Mouse (Mus musculus) c-Kit-negative CD71-positive TER-119-positive erythroid progenitor cells, embryonic 14.5 days (primary cell): ENCODE measurements around the gene Ankmy1.

Source experiments
- DNase-seq: peaks from one replicate; pipeline ENCODE4 v3.0.0-alpha.2; 2013; ENCODE audit warnings: low read depth, low spot score

Gene Ankmy1

DNA sequence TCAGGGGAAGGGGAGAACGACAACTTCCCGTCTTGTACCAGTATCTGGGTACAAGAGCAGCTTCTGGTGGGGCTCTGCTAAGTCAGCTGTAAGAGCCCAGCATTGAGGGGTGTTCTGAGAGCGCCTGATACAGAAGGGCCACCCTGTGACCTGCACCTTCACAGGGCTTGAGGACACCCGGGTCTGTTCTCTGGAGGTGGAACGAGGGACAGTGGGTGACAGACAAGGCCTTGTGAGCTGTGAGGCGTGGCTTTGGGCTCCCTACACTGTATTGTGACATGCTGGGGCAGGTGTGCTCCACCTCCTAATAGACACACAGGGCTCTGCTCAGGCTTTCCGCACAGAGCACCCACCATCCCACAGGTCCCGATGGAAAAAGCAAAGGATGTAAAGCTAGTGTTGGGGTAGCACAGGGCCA is 9.0 kb upstream of the Ankmy1 start:
- no peak for DNase-seq

DNA sequence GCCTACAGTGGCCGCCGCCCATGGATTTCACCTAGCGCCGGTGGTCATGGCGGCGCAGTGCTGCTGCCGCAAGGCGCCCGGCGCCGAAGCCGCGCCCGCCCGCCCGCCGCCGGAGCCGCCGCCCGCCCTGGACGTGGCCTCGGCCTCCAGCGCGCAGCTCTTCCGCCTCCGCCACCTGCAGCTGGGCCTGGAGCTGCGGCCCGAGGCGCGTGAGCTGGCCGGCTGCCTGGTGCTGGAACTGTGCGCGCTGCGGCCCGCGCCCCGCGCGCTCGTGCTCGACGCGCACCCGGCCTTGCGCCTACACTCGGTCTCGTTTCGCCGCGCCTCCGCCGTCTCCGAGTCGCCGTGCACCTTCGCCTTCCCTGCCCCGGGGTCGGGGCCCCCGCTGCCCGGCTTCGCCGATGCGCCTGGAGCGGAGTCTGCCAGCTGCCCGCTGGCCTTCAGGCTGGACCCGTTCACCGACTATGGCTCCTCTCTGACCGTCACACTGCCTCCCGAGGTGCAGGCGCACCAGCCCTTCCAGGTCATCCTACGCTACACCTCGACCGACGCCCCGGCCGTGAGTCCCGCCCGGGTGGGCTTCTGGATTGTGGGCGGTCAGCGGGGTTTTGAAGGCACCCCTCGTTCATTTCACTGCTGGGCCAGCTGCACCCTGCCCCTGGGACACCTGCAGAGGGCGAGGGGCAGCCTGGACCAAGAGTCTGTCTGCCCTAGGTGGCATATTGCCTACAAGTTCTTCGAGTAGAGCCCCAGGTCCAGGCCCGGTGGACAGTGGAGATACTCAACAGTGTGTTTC is 8.4 kb upstream of the Ankmy1 start:
- no peak for DNase-seq

DNA sequence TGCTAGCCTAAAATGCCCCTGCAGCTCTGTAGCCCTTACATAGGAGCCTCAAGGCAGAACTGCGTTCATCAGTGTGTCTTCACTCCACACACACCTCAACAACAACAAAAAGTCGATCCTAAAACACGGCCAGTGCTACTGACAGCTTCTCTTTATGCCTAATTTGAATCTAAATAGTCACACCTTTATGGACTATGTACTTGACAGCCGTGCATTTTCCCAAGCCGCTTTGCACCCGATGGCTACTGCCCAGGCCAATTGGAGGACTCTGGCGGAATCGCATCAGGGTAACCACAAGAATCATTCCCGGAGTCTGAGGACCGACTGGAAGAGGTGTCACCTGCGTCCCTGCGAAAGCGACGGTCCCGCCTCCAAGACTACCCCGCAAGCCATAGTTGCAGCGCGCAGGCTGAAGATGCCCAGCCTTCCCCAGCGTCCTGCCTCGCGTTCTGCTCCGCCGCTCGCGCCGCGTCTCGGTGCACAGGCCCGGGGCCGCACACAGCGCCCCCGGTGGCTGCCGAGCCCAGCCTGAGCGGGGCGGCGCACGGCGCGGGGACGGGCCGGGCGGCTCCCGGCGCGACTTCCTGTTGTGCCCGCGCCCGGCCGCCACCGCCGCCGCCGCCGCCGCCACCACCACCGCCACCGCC is 7.7 kb upstream of the Ankmy1 start, which contains the start of gene Rnpepl1:
Gene Rnpepl1, plus strand, starts transcription at position 545 of the 647 bp plus-strand sequence.
- DNase-seq, result no peak

DNA sequence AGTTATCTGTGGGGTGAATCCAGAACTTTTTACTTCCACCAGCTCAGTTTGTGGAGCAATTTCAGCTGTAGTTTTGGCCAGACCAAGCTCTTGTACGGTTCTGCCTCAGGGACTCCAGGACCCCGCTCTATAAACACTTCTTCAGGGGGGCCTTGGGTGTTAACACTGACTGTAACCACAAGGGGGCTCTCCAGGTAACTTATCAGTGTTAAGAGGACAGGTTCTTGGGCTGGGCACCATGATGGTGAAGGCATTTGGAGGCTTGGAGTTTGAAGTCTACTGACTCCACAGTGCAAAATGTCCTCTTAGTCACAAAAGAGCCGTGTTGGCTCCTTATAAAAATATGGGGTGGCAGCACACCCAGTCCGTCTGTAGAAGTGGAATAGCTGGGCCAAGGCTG is 6.4 kb upstream of the Ankmy1 start:
- DNase-seq, result no peak

DNA sequence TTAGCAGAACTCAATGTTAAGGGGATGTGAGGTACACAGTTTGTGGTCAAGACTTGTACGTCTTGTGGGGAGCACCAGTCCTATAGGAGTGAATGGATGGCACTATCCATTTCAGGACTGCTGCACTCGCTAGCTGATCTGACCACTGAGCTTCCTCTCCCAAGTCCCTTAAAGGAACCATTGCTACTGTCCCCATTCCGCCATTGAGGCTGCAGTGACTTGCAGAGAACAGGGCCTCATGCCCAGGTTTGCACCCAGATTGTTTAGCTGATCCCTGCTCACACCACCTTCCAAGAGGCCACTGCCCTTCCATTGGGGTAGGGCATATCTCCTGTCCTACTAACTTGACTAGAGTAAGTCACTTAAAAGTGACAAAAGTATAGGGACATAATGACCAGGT is 6.0 kb upstream of the Ankmy1 start:
- no peak for DNase-seq

DNA sequence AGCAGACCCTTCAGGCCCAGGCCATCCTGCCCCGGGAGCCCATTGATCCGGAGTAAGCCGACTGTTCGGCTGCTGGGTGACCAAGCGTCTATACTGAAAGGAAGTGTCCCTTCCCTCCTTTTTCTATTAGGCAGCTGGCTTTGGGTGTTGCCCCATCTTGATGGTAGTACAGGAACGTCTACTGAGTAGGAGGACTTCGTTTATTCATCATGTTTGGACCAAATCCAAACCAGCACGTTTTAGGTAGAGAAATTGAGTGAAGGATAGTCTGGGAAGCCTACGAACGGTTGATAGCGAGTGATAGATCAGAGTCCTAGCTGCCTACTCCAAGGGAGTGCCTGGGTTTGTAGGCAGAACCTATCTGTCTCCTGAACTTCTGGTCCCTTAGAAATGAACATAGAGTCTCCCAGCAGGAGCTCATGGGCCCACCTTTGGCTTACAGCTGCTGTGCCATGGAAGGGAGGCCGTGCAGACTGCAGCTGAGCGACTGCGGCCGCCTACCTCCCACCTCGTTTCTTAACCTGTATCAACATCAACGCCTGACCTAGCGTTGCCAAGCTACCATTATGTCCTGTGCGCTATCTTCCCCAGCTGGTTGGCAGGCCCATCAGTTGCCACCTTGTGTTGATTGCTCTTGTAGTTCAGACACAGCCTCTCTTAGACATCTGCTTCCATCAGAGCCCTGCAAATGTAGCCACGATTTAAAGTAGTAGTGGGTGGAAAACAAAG is 5.1 kb upstream of the Ankmy1 start:
- no peak for DNase-seq

DNA sequence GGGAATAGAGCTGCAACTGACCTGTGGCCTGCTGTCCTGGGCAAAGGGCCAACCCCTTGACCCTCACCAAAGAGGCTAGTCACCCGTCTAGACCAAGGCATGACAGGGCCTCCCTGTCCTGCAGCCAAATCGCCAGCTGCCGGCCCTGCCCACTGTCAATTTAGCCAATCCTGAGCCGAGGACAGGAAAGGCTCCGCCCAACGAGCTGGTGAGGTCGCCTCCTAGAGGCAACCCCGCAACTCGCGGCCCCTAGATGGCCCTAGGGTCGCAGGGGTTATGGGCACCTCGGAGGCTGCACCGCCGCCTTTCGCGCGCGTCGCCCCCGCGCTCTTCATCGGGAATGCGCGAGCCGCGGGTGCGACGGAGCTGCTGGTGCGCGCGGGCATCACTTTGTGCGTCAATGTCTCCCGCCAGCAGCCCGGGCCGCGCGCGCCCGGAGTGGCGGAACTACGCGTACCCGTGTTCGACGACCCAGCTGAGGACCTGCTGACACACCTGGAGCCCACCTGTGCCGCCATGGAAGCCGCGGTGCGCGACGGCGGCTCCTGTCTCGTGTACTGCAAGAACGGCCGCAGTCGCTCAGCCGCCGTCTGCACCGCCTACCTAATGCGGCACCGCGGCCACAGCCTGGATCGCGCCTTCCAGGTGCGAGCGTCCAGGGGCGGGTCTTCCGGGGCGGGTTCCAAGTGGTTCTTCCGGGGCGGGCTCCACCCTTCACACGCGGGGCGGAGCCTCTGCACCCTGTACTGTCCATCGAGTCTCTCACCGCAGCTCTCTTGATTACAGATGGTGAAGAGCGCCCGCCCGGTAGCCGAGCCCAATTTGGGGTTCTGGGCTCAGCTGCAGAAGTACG is 4.3 kb upstream of the Ankmy1 start, which contains the start of gene Dusp28:
Gene Dusp28, plus strand, starts transcription at position 203 of the 853 bp plus-strand sequence.
- DNase-seq, result peak; percentile 79

DNA sequence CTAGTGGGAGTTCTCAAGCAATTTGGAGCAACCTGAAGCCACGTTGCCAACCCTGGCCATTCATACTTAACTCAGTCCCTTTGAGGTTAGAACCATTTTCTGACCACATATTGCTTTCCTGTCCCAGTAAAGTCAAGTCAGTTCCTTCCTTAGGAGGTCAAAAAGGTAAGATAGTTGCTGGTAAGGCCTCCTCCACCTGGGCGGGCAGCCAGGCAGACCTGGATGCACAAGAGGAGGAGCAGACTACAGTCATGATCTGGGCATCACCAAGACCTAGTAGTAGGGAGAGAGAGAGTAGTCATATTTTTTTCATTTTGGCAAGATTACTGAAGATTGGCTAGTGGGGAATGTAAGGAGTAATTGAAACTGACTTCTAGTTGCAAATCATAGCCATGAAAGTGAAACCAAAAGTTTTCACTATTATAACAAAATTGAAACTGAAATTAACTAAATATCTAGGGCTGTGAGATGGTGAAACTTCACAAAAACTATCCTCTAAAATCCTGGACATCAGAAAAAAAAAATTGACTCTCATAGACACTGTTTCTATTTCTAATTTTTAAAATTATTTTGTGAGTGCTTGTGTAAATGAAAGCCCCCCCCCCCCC is 3.1 kb upstream of the Ankmy1 start:
- no peak for DNase-seq

DNA sequence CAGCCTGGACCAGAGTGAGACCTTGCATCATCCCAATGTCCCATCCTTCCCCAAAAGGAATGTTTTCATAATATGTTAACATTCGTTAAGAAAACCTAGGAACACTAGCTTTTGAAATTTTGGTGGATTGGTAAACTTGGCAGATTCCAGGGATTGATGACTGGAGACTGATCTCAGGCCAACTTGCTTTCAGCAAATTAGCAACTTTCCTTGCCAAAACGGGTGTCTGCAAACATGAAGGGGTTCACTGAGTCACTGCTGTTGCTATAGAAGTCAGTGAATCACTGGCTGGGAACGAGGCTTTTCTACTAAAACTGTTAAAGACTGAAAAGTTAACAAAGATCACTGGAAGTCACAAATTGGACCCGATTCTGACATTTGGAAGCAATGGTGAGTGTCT is 921 bp upstream of the Ankmy1 start:
- DNase-seq, result no peak

DNA sequence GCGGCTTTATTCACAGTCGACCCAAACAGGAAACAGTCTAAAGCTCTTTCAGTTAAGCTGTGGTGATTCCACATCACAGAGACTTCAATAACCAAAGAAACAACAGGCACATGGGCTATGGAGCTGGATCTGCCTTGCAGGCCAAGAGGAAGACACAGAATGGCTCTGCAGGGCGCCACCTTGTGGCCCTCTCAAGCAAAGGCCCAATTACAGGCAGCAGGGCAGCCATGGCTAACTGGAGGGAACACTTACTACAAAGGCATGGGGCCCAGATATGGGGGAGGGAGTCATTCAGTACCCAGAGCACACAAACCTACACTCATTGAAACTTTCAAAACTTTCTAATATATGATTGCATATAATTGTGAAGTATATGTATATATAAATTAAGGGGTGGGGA is 7.6 kb downstream of the Ankmy1 start:
- no peak for DNase-seq

DNA sequence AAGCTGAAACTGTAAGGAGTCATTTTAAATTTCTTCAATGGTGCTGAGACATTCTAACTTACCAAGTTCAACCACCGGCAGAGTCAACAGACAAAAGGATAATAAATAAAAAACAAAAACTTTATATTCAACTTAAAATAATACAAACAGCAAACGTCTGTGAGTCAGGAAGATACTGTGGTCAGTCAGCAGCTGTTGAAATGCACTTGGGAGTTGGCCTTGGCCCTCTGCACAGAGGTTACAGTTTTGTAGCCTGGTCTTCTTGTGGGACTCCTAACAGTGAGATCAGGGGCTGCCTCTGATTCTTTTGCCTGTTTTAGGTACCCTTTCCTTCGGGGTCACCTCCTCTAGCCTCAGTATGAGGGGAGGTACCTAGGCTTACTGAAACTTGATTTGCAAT is 8.8 kb downstream of the Ankmy1 start:
- no peak for DNase-seq

DNA sequence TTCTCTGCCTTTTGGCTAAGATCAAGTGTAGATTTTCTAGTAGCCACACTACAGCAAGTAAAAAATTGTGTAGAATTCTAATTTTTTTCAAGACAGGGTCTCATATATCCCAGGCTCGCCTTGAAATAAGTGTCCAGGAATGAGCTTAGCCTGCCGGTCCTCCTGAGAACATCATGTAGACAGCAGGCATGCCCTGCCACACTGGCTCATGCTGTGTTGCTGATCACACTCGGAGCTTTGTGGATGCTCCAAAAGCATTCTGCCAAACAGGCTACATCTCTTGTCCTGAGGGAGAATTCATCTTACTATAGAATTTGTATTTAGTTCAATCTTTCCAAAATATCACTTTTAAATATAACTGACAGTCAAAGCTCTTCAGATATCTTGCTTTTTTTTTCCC is 9.9 kb downstream of the Ankmy1 start:
- no peak for DNase-seq

DNA sequence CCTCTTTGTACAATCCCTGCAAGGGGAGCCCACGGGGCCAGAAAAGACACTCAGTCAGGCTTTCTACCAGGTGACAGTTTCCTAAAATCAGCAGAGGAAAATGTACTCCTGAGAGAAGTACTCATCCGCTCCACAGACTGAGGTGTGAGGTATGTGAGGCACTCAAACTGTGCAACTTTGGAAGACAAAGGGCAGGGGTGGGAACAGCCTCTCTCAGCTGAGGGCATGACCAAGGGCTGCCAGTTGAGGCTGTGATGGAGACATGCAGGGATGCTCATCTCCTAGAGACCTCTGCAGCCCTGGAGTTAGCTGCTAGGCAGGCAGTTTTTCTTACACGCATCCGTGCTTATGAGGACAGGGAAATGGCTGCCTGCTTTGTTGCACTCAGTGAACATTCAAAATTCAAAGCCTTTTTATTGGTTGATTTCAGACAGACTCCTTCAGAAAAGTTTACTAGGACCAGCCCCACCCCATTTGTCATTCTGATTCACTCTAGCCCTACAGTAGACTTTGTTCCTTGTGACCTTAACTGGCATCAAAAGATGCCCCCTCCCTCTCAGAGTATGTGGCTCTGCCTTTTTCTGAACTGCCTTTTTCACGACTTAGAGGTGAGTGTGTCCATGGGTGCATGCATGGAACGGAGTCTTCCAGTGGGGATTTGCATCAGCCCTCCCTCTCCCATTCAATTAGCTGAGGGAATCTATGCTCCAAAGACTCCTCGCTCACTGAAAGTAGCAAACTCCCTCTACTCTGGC is 13.6 kb downstream of the Ankmy1 start:
- no peak for DNase-seq

DNA sequence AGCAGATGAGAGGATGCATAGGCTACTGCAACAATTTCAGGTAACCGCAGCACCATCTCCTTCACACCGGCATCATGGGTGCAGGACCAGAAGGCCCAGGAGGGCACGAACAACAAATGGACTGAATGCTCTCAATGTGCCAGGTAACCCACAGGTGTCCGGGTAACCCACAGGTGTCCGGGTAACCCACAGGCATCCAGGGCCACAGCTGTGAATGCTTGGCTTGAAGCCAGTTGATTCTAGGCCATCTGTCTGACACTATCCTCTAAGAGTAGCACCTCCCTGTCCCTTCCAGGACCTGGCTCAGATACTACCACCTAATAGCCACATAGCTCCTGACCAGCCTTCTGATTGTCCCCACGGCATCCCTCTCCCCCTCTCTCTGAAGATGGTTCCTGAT is 20.7 kb downstream of the Ankmy1 start:
- DNase-seq, result no peak

DNA sequence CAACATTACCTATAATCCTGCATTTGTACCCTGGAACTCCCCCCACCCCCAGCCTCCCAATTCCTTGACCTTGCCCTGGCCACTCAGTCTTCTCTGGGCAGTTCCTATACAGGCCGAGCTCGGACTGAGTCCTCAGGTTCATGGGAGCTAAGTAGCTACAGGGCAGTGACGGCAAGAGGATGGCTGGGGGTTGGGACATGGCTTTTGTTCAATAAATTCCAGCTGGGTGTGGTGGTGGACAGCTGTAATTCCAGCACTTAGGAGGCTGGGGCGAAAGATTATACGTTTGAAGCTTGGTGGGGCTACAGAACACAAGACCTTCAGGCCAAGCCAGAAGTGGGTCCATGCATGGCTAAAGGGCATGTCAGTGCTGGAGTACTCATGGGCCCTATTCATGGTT is 22.6 kb downstream of the Ankmy1 start:
- DNase-seq, result no peak

DNA sequence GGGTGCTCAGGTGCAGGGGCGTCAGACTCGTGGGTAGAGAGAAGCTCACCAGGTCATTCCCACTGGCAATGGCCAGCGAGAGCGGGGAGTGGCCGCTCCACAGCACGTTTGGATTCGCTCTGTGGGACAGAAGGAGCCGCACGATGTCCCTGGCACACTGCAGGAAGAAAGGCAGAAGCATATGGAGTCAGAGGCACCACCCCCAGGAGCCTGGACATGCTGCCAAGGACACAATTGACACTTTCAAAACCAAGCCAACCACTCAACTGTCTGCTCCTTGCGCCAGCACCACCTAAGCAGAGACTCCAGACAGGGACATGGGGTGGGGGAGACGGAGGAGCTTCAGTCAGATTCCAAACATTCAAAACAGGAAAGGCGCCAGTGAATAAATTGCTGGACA is 23.4 kb downstream of the Ankmy1 start:
- DNase-seq, result no peak

DNA sequence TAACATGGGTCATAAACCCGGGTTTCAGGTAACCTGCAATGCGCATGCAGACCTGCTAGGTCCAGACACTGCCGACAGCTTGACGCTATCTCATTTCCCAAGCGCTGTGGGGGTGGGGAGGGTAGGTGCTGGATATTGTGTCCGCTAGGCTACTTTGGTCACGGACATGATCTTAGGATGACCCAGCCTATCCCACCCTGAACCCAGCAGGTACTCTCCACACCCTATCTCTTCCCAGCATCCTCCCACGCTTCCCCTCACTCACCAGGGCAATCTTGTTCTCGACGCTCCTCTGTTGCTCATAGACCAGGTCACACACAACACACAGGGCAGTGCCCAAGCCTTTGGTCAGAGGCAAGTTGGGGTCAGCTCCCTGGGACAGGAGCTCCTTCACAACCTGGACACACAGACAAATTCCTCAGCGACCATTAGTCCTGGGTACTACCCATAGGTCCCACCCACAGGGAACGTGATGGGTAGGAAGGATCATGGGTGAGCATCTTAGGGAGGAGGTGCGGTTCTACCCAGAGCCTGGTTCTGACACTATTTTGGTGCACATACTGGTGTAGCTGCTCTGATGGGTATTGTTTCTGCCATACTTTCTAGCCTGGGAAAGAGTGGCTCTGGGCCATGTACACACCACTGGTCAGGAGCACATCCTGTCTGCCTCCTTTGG is 24.5 kb downstream of the Ankmy1 start:
- no peak for DNase-seq

DNA sequence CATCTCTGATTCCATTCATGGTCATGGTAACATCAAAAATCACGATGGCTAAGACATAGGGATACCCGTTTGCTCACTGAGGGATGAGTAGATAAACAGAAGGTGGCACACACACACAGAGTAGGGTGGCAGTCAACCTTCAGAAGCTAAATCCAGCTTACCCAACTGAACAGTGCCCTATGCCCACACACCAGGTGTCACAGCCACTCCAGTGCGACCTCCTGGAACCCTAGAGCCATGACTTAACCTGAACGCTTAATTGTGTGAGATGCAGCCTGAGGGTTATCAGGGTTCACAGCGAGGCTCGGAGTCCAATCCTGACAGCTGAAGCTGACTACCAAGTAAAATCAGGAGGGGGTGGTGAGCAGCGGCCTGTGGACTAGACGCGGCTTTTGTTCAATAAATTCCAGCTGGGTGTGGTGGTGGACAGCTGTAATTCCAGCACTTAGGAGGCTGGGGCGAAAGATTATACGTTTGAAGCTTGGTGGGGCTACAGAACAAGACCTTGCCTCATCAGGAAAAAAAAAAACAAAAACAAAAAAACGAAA is 25.2 kb downstream of the Ankmy1 start:
- DNase-seq, result no peak

DNA sequence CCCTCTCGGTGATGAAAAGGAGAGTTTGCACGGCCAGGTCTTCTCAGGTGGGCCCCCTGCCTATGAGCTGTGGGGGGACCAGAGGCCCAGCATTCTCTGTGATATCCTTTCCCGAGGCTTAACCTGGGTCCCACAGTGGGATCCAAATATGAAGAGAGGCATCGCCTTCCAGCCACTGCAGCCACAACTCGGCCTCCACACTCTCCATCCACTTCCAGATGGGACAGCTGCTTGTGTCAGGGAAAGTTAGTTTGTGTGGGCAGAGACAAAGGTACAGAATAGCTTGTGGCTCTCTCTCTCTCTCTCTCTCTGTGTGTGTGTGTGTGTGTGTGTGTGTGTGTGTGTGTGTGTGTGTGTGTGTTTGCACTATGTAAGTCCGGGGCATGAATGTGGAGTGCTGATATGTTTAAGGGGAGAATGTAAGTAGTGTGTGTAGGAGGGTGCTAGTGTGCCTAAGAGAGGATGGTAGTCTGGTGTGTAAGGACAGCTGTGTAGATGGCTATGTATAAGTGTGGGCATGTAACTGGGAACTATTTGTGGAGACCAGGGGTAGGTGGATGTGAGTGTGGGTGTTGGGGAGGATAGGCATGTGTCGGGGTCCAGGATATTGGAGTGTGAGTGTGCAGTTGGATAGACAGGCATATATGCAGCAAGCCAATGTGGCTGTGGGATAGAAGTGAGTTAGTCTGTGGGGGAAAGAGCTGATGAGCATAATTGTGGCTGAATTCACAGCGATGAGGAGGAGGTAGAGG is 27.2 kb downstream of the Ankmy1 start:
- DNase-seq, result no peak
